ENCODE assay signal across 32 mouse cellular contexts in genomic region chr9:46298381-46298780, GRCm38 (mm10). TPM values are rescaled to one million over a fixed set of nuclear protein-coding genes. Genes with fewer than 3 reads are reported as not detected.
DNase-seq lines count a peak whose midpoint lies in the region; ATAC-seq and TF ChIP-seq lines count a peak whose summit lies in the region.
"Had no signal": no experiment of that assay in that cellular context is flagged by ENCODE, and none has a peak within 500 bp of the region (broad histone marks: within the 10 kb centered on the region; RNA-seq: fewer than 3 reads in every experiment).

No protein-coding gene starts in this region.

- peaks cover 28% of the 10 kb centered on the region; the same call in 1 of the 2 replicates for H3K36me3 ChIP-seq in kidney, embryonic 16.5 days (ENCODE audit: insufficient read depth, low read length)

- intact Hi-C loops in gastrocnemius, adult 2 months (cut with DNase I), result no loop called here

- ATAC-seq in kidney, embryonic 16.5 days (ENCODE audit: low FRiP score, low TSS enrichment), result no peak
- ATAC-seq: forebrain, embryonic 14.5 days; forebrain, postnatal 0 days had no signal

- TF ChIP-seq CTCF in gastrocnemius, adult 2 months (IDR thresholded peaks at IDR 0.05), result no peak

- H3K27me3 ChIP-seq in kidney, embryonic 16.5 days (ENCODE audit: insufficient read depth, low read length), result no peaks in the 10 kb centered on the region
- H3K27me3 ChIP-seq: embryonic facial prominence, embryonic 12.5 days; embryonic facial prominence, embryonic 15.5 days; heart, embryonic 13.5 days had no signal

- WGBS in kidney, embryonic 16.5 days, result 62% methylated on average over 4 of the region's 4 CpGs

- no peak overlapping the region for H3K4me3 ChIP-seq in gastrocnemius, adult 2 months
- H3K4me3 ChIP-seq in kidney, embryonic 16.5 days (ENCODE audit: low read length), result no peak overlapping the region
- H3K4me3 ChIP-seq: embryonic facial prominence, embryonic 12.5 days; embryonic facial prominence, embryonic 15.5 days; heart, adult 2 months; heart, embryonic 10.5 days; heart, embryonic 13.5 days had no signal

- no peak overlapping the region for H3K4me2 ChIP-seq in kidney, embryonic 16.5 days (replicated peaks; ENCODE audit: low read depth, low read length)
- H3K4me2 ChIP-seq: embryonic facial prominence, embryonic 12.5 days; embryonic facial prominence, embryonic 15.5 days; heart, embryonic 13.5 days; hindbrain, embryonic 14.5 days had no signal

- DNase-seq in gastrocnemius, adult 2 months, result peak; percentile 39
- no peak for DNase-seq in gastrocnemius, postnatal 25 days
- DNase-seq in kidney, adult 9 months, result peak; percentile 19
- DNase-seq in kidney, postnatal 36 days, result peak; percentile 38 to 42
- DNase-seq in kidney, postnatal 10 days, result no peak
- DNase-seq in ZHBTc4 (ENCODE audit: low read depth, low spot score), result peak; percentile 37
- DNase-seq in thymus, postnatal 4 days, result no peak
- DNase-seq: adrenal gland, postnatal 10 days; adrenal gland, postnatal 36 days; cerebellum, adult 18-20 months; cerebellum, adult 9-10 months; cerebellum, postnatal 14 days; forebrain, postnatal 0 days; gastrocnemius, postnatal 36 days; heart, adult 2 months; heart, postnatal 14 days; heart, postnatal 4 days had no signal

- no peaks in the 10 kb centered on the region for H3K4me1 ChIP-seq in kidney, embryonic 16.5 days (ENCODE audit: insufficient read depth, low read length)
- H3K4me1 ChIP-seq: embryonic facial prominence, embryonic 12.5 days; embryonic facial prominence, embryonic 15.5 days; heart, embryonic 10.5 days; heart, embryonic 13.5 days had no signal

- no peaks in the 10 kb centered on the region for H3K9me3 ChIP-seq in kidney, embryonic 16.5 days (ENCODE audit: low read length)
- H3K9me3 ChIP-seq: embryonic facial prominence, embryonic 12.5 days; embryonic facial prominence, embryonic 15.5 days; heart, embryonic 10.5 days; heart, embryonic 13.5 days had no signal

- H3K27ac ChIP-seq in gastrocnemius, adult 2 months, result peak overlapping the region; percentile 48; the same call in 1 of the 2 replicates
- no peak overlapping the region for H3K27ac ChIP-seq in kidney, embryonic 16.5 days (ENCODE audit: low read length)
- H3K27ac ChIP-seq: embryonic facial prominence, embryonic 12.5 days; embryonic facial prominence, embryonic 15.5 days; heart, adult 2 months; heart, embryonic 10.5 days; heart, embryonic 13.5 days; hindbrain, embryonic 14.5 days had no signal

- H3K9ac ChIP-seq in kidney, embryonic 16.5 days (replicated peaks; ENCODE audit: low read length), result no peak overlapping the region
- H3K9ac ChIP-seq: embryonic facial prominence, embryonic 12.5 days; embryonic facial prominence, embryonic 15.5 days; forebrain, postnatal 0 days; heart, embryonic 13.5 days; hindbrain, embryonic 14.5 days had no signal

RNA-seq across cellular contexts. Expression of gene Bud13, which starts 15.6 kb away (rescaled TPM):
- total RNA-seq in gastrocnemius, adult 2 months (2021), result 1 to 10 TPM; 8.4 to 8.5 TPM
- 1 to 10 TPM; 5.6 to 8.4 TPM for total RNA-seq in gastrocnemius, postnatal 25 days (2021)
- polyA plus RNA-seq in kidney, embryonic 16.5 days (2015; fragmentation: Nextera tagmentation; extraction: Ambion mirVana), result 25.6 and 29.6 TPM in 2 replicates

RNA-seq across cellular contexts. Expression of gene 4931429L15Rik, which starts 21.4 kb away (rescaled TPM):
- not detected for total RNA-seq in gastrocnemius, adult 2 months (2021)
- not detected for total RNA-seq in gastrocnemius, postnatal 25 days (2021)
- not detected in 2 replicates for polyA plus RNA-seq in kidney, embryonic 16.5 days (2015; fragmentation: Nextera tagmentation; extraction: Ambion mirVana)
- total RNA-seq: adrenal gland, adult 18-20 months; adrenal gland, postnatal 10 days; adrenal gland, postnatal 36 days; ES-E14; forebrain, postnatal 0 days; gastrocnemius, adult 8-10 months; gastrocnemius, postnatal 36 days; granulocyte monocyte progenitor cell, adult 5-6 weeks; heart, adult 2 months; heart, postnatal 14 days; heart, postnatal 4 days had no signal
- polyA plus RNA-seq: embryonic facial prominence, embryonic 12.5 days; embryonic facial prominence, embryonic 15.5 days; forebrain, embryonic 11.5 days; forebrain, embryonic 14.5 days; forebrain, postnatal 0 days; heart, embryonic 10.5 days; heart, embryonic 13.5 days; heart, embryonic 16.5 days; hindbrain, embryonic 14.5 days had no signal

RNA-seq across cellular contexts. Expression of gene Zpr1, which starts 25.5 kb away (rescaled TPM):
- 10 to 100 TPM; 22.7 to 30.6 TPM for total RNA-seq in gastrocnemius, adult 2 months (2021)
- total RNA-seq in gastrocnemius, postnatal 25 days (2021), result 10 to 100 TPM; 18.9 to 26.3 TPM
- 61.1 and 61.9 TPM in 2 replicates for polyA plus RNA-seq in kidney, embryonic 16.5 days (2015; fragmentation: Nextera tagmentation; extraction: Ambion mirVana)

RNA-seq across cellular contexts. Expression of gene Apoa5, which starts 29.9 kb away (rescaled TPM):
- not detected for total RNA-seq in gastrocnemius, adult 2 months (2021)
- total RNA-seq in gastrocnemius, postnatal 25 days (2021), result not detected
- not detected in 2 replicates for polyA plus RNA-seq in kidney, embryonic 16.5 days (2015; fragmentation: Nextera tagmentation; extraction: Ambion mirVana)
- total RNA-seq: forebrain, postnatal 0 days; granulocyte monocyte progenitor cell, adult 5-6 weeks; heart, adult 2 months; heart, postnatal 14 days; heart, postnatal 4 days had no signal
- polyA plus RNA-seq: embryonic facial prominence, embryonic 12.5 days; embryonic facial prominence, embryonic 15.5 days; forebrain, embryonic 11.5 days; forebrain, embryonic 14.5 days; forebrain, postnatal 0 days; frontal cortex, adult 2 months; heart, adult 2 months; heart, embryonic 13.5 days; heart, embryonic 16.5 days; hindbrain, embryonic 11.5 days; hindbrain, embryonic 14.5 days had no signal

RNA-seq across cellular contexts. Expression of gene Apoa4, which starts 57.9 kb away (rescaled TPM):
- not detected for total RNA-seq in gastrocnemius, adult 2 months (2021)
- total RNA-seq in gastrocnemius, postnatal 25 days (2021), result not detected
- polyA plus RNA-seq in kidney, embryonic 16.5 days (2015; fragmentation: Nextera tagmentation; extraction: Ambion mirVana), result 0.25 TPM in 1 of 2 replicates, not detected in the other
- total RNA-seq: ES-E14; forebrain, postnatal 0 days; gastrocnemius, adult 8-10 months; gastrocnemius, postnatal 36 days; granulocyte monocyte progenitor cell, adult 5-6 weeks; heart, adult 2 months; heart, postnatal 4 days had no signal
- polyA plus RNA-seq: embryonic facial prominence, embryonic 12.5 days; forebrain, embryonic 11.5 days; forebrain, embryonic 14.5 days; forebrain, postnatal 0 days; heart, embryonic 13.5 days; hindbrain, embryonic 11.5 days; hindbrain, embryonic 14.5 days had no signal

Comparison
In these comparisons a context has a peak if more than half of its experiments do, and no peak if none do; other contexts are left out.
1. DNase-seq: peak in gastrocnemius, adult 2 months (single experiment), kidney, adult 9 months (single experiment), kidney, postnatal 36 days (2 of 2) and ZHBTc4 (single experiment); none in gastrocnemius, postnatal 25 days (single experiment), kidney, postnatal 10 days (single experiment) and thymus, postnatal 4 days (single experiment).